Mouse (Mus musculus): Measurements from ENCODE around the gene Fancd2os. TPM values are rescaled to one million over a fixed set of nuclear protein-coding genes. Genes with fewer than 3 reads are reported as not detected.

Gene Fancd2os
- total RNA-seq, 2 experiments from 2014 or later: 0.42 TPM; not detected in 1

- intact Hi-C loops (cut with DNase I): no loop called here
- DNase-seq (ENCODE audit: low spot score in 2 of 2): peak in 1 of 2 experiments; percentile 78
These were observed 11.9 kb upstream of the Fancd2os start for GRCm38 (mm10) chr6:113612258-113612969.

GRCm38 (mm10) chr6:113609293-113609692 is 8.8 kb upstream of the Fancd2os start:
- intact Hi-C loops (cut with DNase I): loop anchor here (5.0 kb wide), 1 partner anchor 107 kb away; the partner anchor contains the start of gene Prrt3
- peak in 1 of 2 experiments; percentile 55 for DNase-seq (ENCODE audit: low spot score in 2 of 2)

GRCm38 (mm10) chr6:113608871-113609270 is 8.4 kb upstream of the Fancd2os start:
- intact Hi-C loops (cut with DNase I): loop anchor here (5.0 kb wide), 1 partner anchor 107 kb away; the partner anchor contains the start of gene Prrt3
- DNase-seq (ENCODE audit: low spot score in 2 of 2): no peak

DNA sequence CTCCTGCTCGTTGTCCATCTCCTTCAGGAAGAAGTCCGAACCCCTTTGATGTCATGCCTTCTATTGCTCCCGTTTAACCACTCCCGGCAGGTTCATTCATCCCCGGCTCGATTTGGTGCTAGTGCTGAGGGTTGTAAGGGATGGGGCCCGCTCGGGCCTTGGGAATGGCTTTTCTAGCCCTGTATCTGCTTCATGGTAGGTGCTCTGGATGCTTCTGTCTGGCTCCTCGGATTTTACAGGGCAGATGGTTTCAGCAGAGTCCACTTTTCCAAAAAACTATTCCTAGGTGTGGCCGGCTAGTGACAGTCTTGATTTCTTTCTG is 4.7 kb upstream of the Fancd2os start:
- intact Hi-C loops (cut with DNase I): loop anchor here (5.0 kb wide), 1 partner anchor 103 kb away; the partner anchor contains the start of gene Prrt3
- DNase-seq (ENCODE audit: low spot score in 2 of 2): no peak

GRCm38 (mm10) chr6:113604432-113605223 is 4.1 kb upstream of the Fancd2os start, which contains the start of gene Brk1:
TSS of gene Brk1 (plus strand) at chr6:113604772.
- DNase-seq (ENCODE audit: low spot score in 2 of 2): peak; percentile 92 to 93
- intact Hi-C loops (cut with DNase I): loop anchor here (5.0 kb wide), 1 partner anchor 102 kb away; the partner anchor contains the start of gene Prrt3

- DNase-seq (ENCODE audit: low spot score in 2 of 2): no peak
These were observed 3.5 kb upstream of the Fancd2os start for GRCm38 (mm10) chr6:113603993-113604392.

GRCm38 (mm10) chr6:113602821-113603220 is 2.3 kb upstream of the Fancd2os start:
- DNase-seq (ENCODE audit: low spot score in 2 of 2): no peak
- intact Hi-C loops (cut with DNase I): no loop called here

More at GRCm38 (mm10) chr6:113603993-113604392, 3.5 kb upstream of the Fancd2os start:
- intact Hi-C loops (cut with DNase I): no loop called here

GRCm38 (mm10) chr6:113599833-113600232 is 682 bp downstream of the Fancd2os start:
- intact Hi-C loops (cut with DNase I): no loop called here
- no peak for DNase-seq (ENCODE audit: low spot score in 2 of 2)

GRCm38 (mm10) chr6:113597945-113598344 is 2.6 kb downstream of the Fancd2os start:
- no peak for DNase-seq (ENCODE audit: low spot score in 2 of 2)
- intact Hi-C loops (cut with DNase I): no loop called here

DNA sequence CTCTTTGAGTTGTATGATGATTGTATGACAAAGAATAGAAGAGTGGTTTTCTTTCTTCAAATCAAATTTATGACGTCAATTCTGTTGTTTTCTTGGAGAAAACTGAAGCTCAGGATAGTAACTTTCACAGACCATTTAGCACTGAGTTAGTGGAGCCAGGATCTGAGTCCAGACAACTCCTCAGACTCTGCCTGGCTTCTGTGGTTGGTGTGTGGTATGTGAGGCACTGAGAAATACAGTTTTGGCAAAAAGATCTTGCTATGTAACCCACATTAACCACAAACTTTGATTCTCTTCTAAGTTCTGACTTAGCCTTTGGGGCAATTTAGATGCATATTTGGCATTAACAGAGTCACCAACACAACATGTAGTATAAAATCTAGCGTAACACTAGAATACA is 7.9 kb downstream of the Fancd2os start:
- no peak for DNase-seq (ENCODE audit: low spot score in 2 of 2)
- intact Hi-C loops (cut with DNase I): no loop called here

GRCm38 (mm10) chr6:113586466-113587183 is 13.9 kb downstream of the Fancd2os start:
- intact Hi-C loops (cut with DNase I): no loop called here
- DNase-seq (ENCODE audit: low spot score in 2 of 2): no peak

DNA sequence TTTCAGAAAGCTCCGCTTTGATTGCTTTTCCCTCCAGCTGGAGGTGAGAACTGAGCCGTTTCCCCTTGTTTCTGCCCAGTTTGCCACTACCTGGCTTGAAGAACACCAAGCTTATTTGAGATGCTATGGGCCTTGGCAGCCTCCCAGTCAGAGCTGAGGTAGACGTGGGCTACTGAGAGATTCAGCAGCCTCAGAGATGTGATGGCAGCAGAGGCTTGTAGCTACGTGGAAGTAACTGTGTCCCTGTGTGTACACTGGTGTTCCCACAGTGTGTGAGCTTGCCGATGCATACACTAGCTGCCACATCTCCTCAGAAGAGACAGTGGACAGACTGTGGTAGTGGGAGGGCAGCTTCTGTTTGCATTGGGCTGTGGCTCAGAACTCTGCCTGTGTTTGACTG is 15.4 kb downstream of the Fancd2os start:
- no peak for DNase-seq (ENCODE audit: low spot score in 2 of 2)
- intact Hi-C loops (cut with DNase I): no loop called here

GRCm38 (mm10) chr6:113583023-113583422 is 17.5 kb downstream of the Fancd2os start:
- no peak for DNase-seq (ENCODE audit: low spot score in 2 of 2)
- intact Hi-C loops (cut with DNase I): no loop called here

GRCm38 (mm10) chr6:113579306-113579705 is 21.2 kb downstream of the Fancd2os start:
- intact Hi-C loops (cut with DNase I): no loop called here
- DNase-seq (ENCODE audit: low spot score in 2 of 2): no peak

DNA sequence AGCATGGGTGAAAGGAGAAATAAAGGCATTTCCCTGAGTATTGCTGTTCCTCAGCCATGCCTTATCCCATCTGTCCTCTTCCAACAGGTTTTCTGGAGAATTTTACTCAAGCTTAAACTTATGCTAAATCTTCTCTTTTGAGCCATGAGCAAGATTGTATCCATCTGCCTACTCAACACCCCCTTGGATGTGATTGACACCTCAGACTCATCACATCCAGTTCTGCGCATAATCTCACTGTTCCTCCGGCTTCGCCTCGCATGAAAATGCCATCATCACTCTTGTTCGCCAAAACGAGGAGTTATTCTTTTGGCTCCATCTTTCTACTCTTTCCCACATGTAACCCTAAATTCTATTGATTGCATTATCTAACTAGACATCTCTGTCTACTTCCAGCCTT is 24.5 kb downstream of the Fancd2os start:
- intact Hi-C loops (cut with DNase I): no loop called here
- peak; percentile 59 to 82 for DNase-seq (ENCODE audit: low spot score in 2 of 2)

DNA sequence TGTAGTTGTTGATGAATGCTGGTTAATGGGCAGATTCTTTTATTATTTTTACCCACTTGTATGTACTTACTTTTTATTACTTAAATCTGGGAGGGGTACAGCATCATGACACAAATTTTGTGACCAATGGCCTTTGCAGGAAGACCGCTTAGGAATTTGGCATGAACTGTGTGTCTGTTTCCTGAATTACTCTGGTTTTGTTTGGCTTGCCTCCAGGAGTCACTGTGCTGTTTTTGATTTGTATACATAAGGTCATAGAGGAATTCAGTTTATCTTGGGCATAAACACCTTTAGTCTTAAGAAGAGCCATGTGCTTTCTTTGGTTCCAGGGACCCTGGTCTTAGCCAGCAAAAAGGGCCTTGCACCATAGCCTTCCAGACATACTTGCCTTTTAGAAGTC is 36.0 kb downstream of the Fancd2os start:
- no peak for DNase-seq (ENCODE audit: low spot score in 2 of 2)
- intact Hi-C loops (cut with DNase I): no loop called here

DNA sequence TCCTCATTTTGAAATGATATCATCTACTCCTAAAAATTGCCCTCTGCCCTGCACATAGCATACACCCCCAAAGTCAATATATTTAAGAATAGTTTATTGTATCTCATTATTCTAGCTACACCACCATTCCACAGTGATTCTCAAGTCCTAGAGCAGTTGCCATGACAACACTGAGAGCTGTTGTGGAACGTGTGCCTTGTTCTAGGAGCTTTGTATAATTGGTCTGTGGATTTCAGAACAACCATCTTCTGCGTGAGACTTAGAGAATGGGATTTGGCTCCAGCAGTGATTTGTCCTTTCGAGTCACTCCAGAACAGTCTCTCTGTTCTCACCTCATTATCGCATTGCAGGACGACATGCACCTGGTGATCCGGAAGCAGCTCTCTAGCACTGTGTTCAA is 40.8 kb downstream of the Fancd2os start:
- intact Hi-C loops (cut with DNase I): no loop called here
- DNase-seq (ENCODE audit: low spot score in 2 of 2): peak; percentile 26 to 66

Data from left cerebral cortex, postnatal 14 days (tissue).